Mouse (Mus musculus) layer of hippocampus, adult 9-11 months (tissue): ENCODE results near the gene Fbp1.
"Not testable (repeated sequence)": the region's sequence is repeated elsewhere in the genome, so short reads cannot be mapped to it uniquely, and the experiment has no call there.

Experiments used
- DNase-seq: peaks from one replicate; pipeline ENCODE4 v3.0.0; 2022

The Fbp1 gene

DNA sequence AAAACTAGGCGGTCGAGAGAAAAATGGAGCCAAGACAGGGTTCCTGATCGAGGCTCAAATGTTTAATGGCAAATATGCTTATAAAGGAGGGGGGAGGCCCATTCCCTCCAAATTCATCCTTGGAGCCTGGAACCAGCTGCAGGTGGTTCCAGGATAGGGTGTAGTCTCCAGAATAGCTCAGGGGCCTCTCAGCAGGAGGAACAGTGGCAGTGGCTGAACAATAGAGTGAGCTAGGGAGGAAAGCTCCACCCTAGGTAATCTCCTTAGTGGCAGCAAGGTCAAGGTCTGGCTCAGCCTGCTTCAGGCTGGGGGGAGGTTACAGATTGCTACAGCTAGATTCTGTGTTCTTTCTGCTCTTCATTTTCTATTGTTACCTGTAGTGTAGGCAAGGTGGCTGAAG lies 72.4 kb downstream of the Fbp1 start:
- DNase-seq: not testable (repeated sequence)
